Mouse (Mus musculus) myocyte (in vitro differentiated cells): ENCODE data around the gene Myo1d.

Source experiments
- CEBPB ChIP-seq: IDR thresholded peaks from 2 replicates; pipeline ENCODE4 v1.6.1; 2011; ENCODE audit warnings: mild to moderate bottlenecking, moderate library complexity; ENCODE audit not compliant: poor library complexity, insufficient read depth, severe bottlenecking
- E2F4 ChIP-seq: IDR thresholded peaks from one replicate; pipeline ENCODE4 v1.6.1; 2011; ENCODE audit warnings: mild to moderate bottlenecking, control low read depth, moderate library complexity; ENCODE audit not compliant: insufficient read depth
- MAX ChIP-seq: IDR thresholded peaks from one replicate; pipeline ENCODE4 v1.6.1; 2011; ENCODE audit warnings: low read depth, mild to moderate bottlenecking, control low read depth
- MYOD1 ChIP-seq, 3 experiments: IDR thresholded peaks; one replicate each; pipeline ENCODE4 v1.6.1; 2011; ENCODE audit warnings: control low read depth in 2 of 3, low read depth in 2 of 3, mild to moderate bottlenecking in 2 of 3, moderate library complexity in 1 of 3; ENCODE audit not compliant: insufficient read length in 2 of 3, control insufficient read depth in 1 of 3
- MYOG ChIP-seq, 3 experiments: IDR thresholded peaks; one replicate each; pipeline ENCODE4 v1.6.1; 2011; ENCODE audit warnings: control low read depth in 2 of 3, low read depth in 2 of 3, mild to moderate bottlenecking in 2 of 3; ENCODE audit not compliant: insufficient read length in 2 of 3, control insufficient read depth in 1 of 3, insufficient read depth in 1 of 3
- POLR2A ChIP-seq: IDR thresholded peaks from one replicate; pipeline ENCODE4 v1.6.1; 2011; ENCODE audit warnings: low read depth, mild to moderate bottlenecking, control low read depth, moderate library complexity; ENCODE audit not compliant: insufficient read length
- POLR2AphosphoS2 ChIP-seq: IDR thresholded peaks from one replicate; pipeline ENCODE4 v1.6.1; 2011; ENCODE audit warnings: low read depth, control low read depth; ENCODE audit not compliant: insufficient read length
- REST ChIP-seq: IDR thresholded peaks from one replicate; pipeline ENCODE4 v1.6.1; 2011; ENCODE audit warnings: mild to moderate bottlenecking, control low read depth, moderate library complexity; ENCODE audit not compliant: insufficient read depth, insufficient read length
- SRF ChIP-seq: IDR thresholded peaks from one replicate; pipeline ENCODE4 v1.6.1; 2011; ENCODE audit warnings: low read depth; ENCODE audit not compliant: control insufficient read depth, insufficient read length
- TCF12 ChIP-seq: IDR thresholded peaks from one replicate; pipeline ENCODE4 v1.6.1; 2011; ENCODE audit warnings: mild to moderate bottlenecking, control low read depth; ENCODE audit not compliant: poor library complexity, insufficient read depth, severe bottlenecking
- TCF3 ChIP-seq: IDR thresholded peaks from one replicate; pipeline ENCODE4 v1.6.1; 2011; ENCODE audit warnings: low read depth, control low read depth; ENCODE audit not compliant: insufficient read length
- USF1 ChIP-seq: IDR thresholded peaks from one replicate; pipeline ENCODE4 v1.6.1; 2011; ENCODE audit warnings: low read depth, mild to moderate bottlenecking, control low read depth, moderate library complexity

DNA sequence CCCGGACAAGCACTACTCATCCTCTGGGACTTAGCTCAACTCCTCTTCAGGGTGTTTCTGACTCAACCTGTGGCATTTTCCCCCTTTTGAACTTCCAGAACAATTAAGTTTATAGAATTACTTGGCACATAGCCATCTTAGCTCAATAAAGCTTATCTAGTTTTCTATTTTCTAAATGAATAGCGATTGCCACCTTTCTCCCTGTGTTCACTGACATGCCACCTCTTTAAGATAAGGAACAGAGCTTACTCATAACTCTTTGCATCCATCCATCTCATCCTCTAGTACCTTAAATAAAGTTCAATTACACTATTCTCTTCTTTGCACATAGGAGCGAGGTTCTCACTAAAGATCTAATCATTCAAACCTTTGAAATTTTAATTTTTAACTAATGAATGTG lies 4.3 kb downstream of the Myo1d start:
- TF ChIP-seq POLR2A (no peak), E2F4 (no peak), CEBPB (no peak), USF1 (no peak), REST (no peak), TCF12 (no peak), TCF3 (no peak), POLR2AphosphoS2 (no peak), MYOD1 (IDR thresholded peaks at IDR 0.05; ENCODE audit: control insufficient read depth in 1 of 3, insufficient read length in 2 of 3, low read depth in 2 of 3) (no peak), MYOG (IDR thresholded peaks at IDR 0.05; ENCODE audit: control insufficient read depth in 1 of 3, insufficient read depth in 1 of 3, insufficient read length in 2 of 3, low read depth in 2 of 3) (no peak), MAX (no peak), SRF (no peak)
